Mouse (Mus musculus) thymus, postnatal 0 days (tissue): ENCODE measurements around the gene Osbp2. TPM values are rescaled to one million over a fixed set of nuclear protein-coding genes. Genes with fewer than 3 reads are reported as not detected.

Source experiments
- polyA plus RNA-seq: library from polyadenylated mRNA; unstranded; fragments of >200 nt; fragmentation: Nextera tagmentation; extraction: Ambion mirVana; gene quantifications from 2 replicates; pipeline ENCODE4 v1.2.1, GENCODE M21; 2015

The Osbp2 gene
- polyA plus RNA-seq, 1 experiment from 2014 or later, result 0.10 TPM

Other genes with a start within 250 kb of the Osbp2 start
- 14.7 and 16.7 TPM in 2 replicates for gene Morc2a, start 214.7 kb downstream of the Osbp2 start, polyA plus RNA-seq
- 0.06 and 0.08 TPM in 2 replicates for gene 4921536K21Rik, start 31.2 kb upstream of the Osbp2 start, polyA plus RNA-seq
- 0.62 and 0.71 TPM in 2 replicates for gene Dusp18, start 31.3 kb upstream of the Osbp2 start, polyA plus RNA-seq
- gene Slc35e4, start 50.8 kb upstream of the Osbp2 start, polyA plus RNA-seq, result 0.87 and 0.99 TPM in 2 replicates
- gene Tcn2, start 68.3 kb upstream of the Osbp2 start, polyA plus RNA-seq, result 25.5 and 27.1 TPM in 2 replicates
- gene Pes1, start 100.1 kb upstream of the Osbp2 start, polyA plus RNA-seq, result 54.9 and 66.4 TPM in 2 replicates
- gene 4930556J24Rik, start 112.9 kb upstream of the Osbp2 start, polyA plus RNA-seq, result 0.10 TPM in 1 of 2 replicates, not detected in the other
- 0.17 and 0.39 TPM in 2 replicates for gene Gal3st1, start 119.7 kb upstream of the Osbp2 start, polyA plus RNA-seq
- 0.08 and 0.27 TPM in 2 replicates for gene Sec14l4, start 167.6 kb upstream of the Osbp2 start, polyA plus RNA-seq
- gene Sec14l3, start 200.9 kb upstream of the Osbp2 start, polyA plus RNA-seq, result 0.64 and 0.91 TPM in 2 replicates
- 4.1 and 5.3 TPM in 2 replicates for gene Mtfp1, start 231.5 kb upstream of the Osbp2 start, polyA plus RNA-seq